Mouse (Mus musculus) spleen, adult 2 months (tissue): ENCODE results near the gene Auts2. TPM values are rescaled to one million over a fixed set of nuclear protein-coding genes. Genes with fewer than 3 reads are reported as not detected.

Source experiments
- DNase-seq, 2 experiments: peaks; one replicate each; pipeline versions ENCODE4 v3.0.0 to v3.0.0-alpha.2; 2012 to 2021; ENCODE audit warnings: low spot score in 2 of 2, low read depth in 1 of 2
- H3K27ac ChIP-seq: fragments of 200-500 bp; 2 replicates; pipeline ENCODE4 v1.5.1; 2012; ENCODE audit warnings: low read length, inconsistent platforms; ENCODE audit not compliant: insufficient read depth
- H3K27me3 ChIP-seq: fragments of 200-500 bp; 2 replicates; pipeline ENCODE4 v1.6.1; 2012; ENCODE audit warnings: mild to moderate bottlenecking, moderate library complexity, low read length, inconsistent platforms; ENCODE audit not compliant: control insufficient read depth, insufficient read depth
- H3K36me3 ChIP-seq: fragments of 200-500 bp; 2 replicates; pipeline ENCODE4 v1.6.1; 2012; ENCODE audit warnings: mild to moderate bottlenecking, low read length, inconsistent platforms; ENCODE audit not compliant: control insufficient read depth, insufficient read depth
- H3K4me1 ChIP-seq: fragments of 200-500 bp; 2 replicates; pipeline ENCODE4 v1.6.1; 2011; ENCODE audit warnings: inconsistent platforms; ENCODE audit not compliant: control insufficient read depth, insufficient read depth, insufficient read length
- H3K4me3 ChIP-seq: fragments of 200-500 bp; 2 replicates; pipeline ENCODE4 v1.5.1; 2011; ENCODE audit warnings: mild to moderate bottlenecking, inconsistent platforms; ENCODE audit not compliant: insufficient read depth, insufficient read length; ENCODE audit errors: extremely low read depth
- CTCF ChIP-seq: fragments of 200-500 bp; IDR thresholded peaks from 2 replicates; pipeline ENCODE4 v1.5.1; 2011; ENCODE audit warnings: mild to moderate bottlenecking, inconsistent platforms; ENCODE audit not compliant: insufficient read depth, insufficient read length, insufficient replicate concordance; ENCODE audit errors: extremely low read depth
- POLR2A ChIP-seq: fragments of 200-500 bp; IDR thresholded peaks from 2 replicates; pipeline ENCODE4 v1.6.1; 2011; ENCODE audit warnings: low read depth, low read length, inconsistent platforms
- WGBS: fragments of 180-500 bp; shearing (Covaris S2); methylation state at CpG from one replicate; pipeline ENCODE4 v1.1.7; 2018; 5-methylcytosine and 5-hydroxymethylcytosine counted together
- polyA plus RNA-seq: library from polyadenylated mRNA; depleted of rRNA; stranded (reverse); fragments of >200 nt; gene quantifications from 2 replicates; pipeline ENCODE4 v1.2.3, GENCODE M21; 2012

Gene Auts2
- polyA plus RNA-seq, 1 experiment = 1.3 TPM

GRCm38 (mm10) chr5:131526666-131527065 lies 1016.5 kb downstream of the Auts2 start:
- TF ChIP-seq CTCF (no peak), POLR2A (no peak)
- 86% methylated on average over 3 of the region's 3 CpGs for WGBS

GRCm38 (mm10) chr5:131524900-131525465 lies 1018.2 kb downstream of the Auts2 start:
- no peak overlapping the region for H3K27ac ChIP-seq
- no peaks in the 10 kb centered on the region for H3K36me3 ChIP-seq
- no peaks in the 10 kb centered on the region for H3K27me3 ChIP-seq
- H3K4me1 ChIP-seq = no peaks in the 10 kb centered on the region
- WGBS = 87% methylated on average over 12 of the region's 12 CpGs
- no peak overlapping the region for H3K4me3 ChIP-seq
- TF ChIP-seq CTCF = no peak
- DNase-seq = no peak

More at GRCm38 (mm10) chr5:131526666-131527065, 1016.5 kb downstream of the Auts2 start:
- no peaks in the 10 kb centered on the region for H3K4me1 ChIP-seq
- H3K27ac ChIP-seq = no peak overlapping the region
- no peak overlapping the region for H3K4me3 ChIP-seq
- H3K36me3 ChIP-seq = no peaks in the 10 kb centered on the region
- DNase-seq = no peak
- no peaks in the 10 kb centered on the region for H3K27me3 ChIP-seq

- 91% methylated on average over 3 of the region's 3 CpGs for WGBS
- H3K4me3 ChIP-seq = no peak overlapping the region
- no peak for DNase-seq
- H3K4me1 ChIP-seq = no peaks in the 10 kb centered on the region
- no peak for TF ChIP-seq CTCF
- TF ChIP-seq POLR2A = no peak
- no peaks in the 10 kb centered on the region for H3K36me3 ChIP-seq
- no peaks in the 10 kb centered on the region for H3K27me3 ChIP-seq
- H3K27ac ChIP-seq = no peak overlapping the region
Measured at GRCm38 (mm10) chr5:131519560-131519959, 1023.6 kb downstream of the Auts2 start.

- no peak for DNase-seq
- H3K4me1 ChIP-seq = no peaks in the 10 kb centered on the region
- no peak for TF ChIP-seq POLR2A
- no peak for TF ChIP-seq CTCF
- 78% methylated on average over 4 of the region's 4 CpGs for WGBS
- no peaks in the 10 kb centered on the region for H3K36me3 ChIP-seq
- H3K27me3 ChIP-seq = no peaks in the 10 kb centered on the region
- H3K27ac ChIP-seq = no peak overlapping the region
- no peak overlapping the region for H3K4me3 ChIP-seq
Measured at GRCm38 (mm10) chr5:131517677-131518076, 1025.5 kb downstream of the Auts2 start.

GRCm38 (mm10) chr5:131515707-131516407 lies 1027.3 kb downstream of the Auts2 start:
- H3K36me3 ChIP-seq = no peaks in the 10 kb centered on the region
- no peaks in the 10 kb centered on the region for H3K4me1 ChIP-seq
- no peak overlapping the region for H3K27ac ChIP-seq
- TF ChIP-seq CTCF = no peak
- H3K4me3 ChIP-seq = no peak overlapping the region
- no peaks in the 10 kb centered on the region for H3K27me3 ChIP-seq
- 40% methylated on average over 14 of the region's 14 CpGs for whole genome bisulfite sequencing
- no peak for DNase-seq

- Histone ChIP-seq H3K36me3 (no peaks in the 10 kb centered on the region), H3K27ac (no peak overlapping the region), H3K27me3 (no peaks in the 10 kb centered on the region), H3K4me1 (no peaks in the 10 kb centered on the region), H3K4me3 (no peak overlapping the region)
- 73% methylated on average over 3 of the region's 3 CpGs for WGBS
- no peak for DNase-seq
- TF ChIP-seq CTCF (no peak), POLR2A (no peak)
Measured at GRCm38 (mm10) chr5:131513753-131514152, 1029.4 kb downstream of the Auts2 start.

GRCm38 (mm10) chr5:131512617-131513016 lies 1030.5 kb downstream of the Auts2 start:
- Histone ChIP-seq H3K4me3 (no peak overlapping the region), H3K27ac (no peak overlapping the region), H3K36me3 (no peaks in the 10 kb centered on the region), H3K27me3 (no peaks in the 10 kb centered on the region), H3K4me1 (no peaks in the 10 kb centered on the region)
- no peak for TF ChIP-seq POLR2A
- no peak for TF ChIP-seq CTCF
- WGBS = 95% methylated on average over 10 of the region's 10 CpGs
- no peak for DNase-seq
